Mouse (Mus musculus) layer of hippocampus, postnatal 36 days (tissue): ENCODE data around the gene Stac3. TPM values are rescaled to one million over a fixed set of nuclear protein-coding genes. Genes with fewer than 3 reads are reported as not detected.

Source experiments
- DNase-seq, 2 experiments: peaks; one replicate each; pipeline ENCODE4 v3.0.0; 2022
- total RNA-seq, 2 experiments: library from RNA; stranded (reverse); gene quantifications; 2 replicates each; pipeline ENCODE4 v1.2.3; 2021

The Stac3 gene
- 1 to 10 TPM; 3.0 to 3.7 TPM for total RNA-seq

- no peak for DNase-seq
These were observed at the start of gene Stac3 for GRCm38 (mm10) chr10:127500894-127501893. Gene Stac3 (plus strand): TSS chr10:127501686.

DNA sequence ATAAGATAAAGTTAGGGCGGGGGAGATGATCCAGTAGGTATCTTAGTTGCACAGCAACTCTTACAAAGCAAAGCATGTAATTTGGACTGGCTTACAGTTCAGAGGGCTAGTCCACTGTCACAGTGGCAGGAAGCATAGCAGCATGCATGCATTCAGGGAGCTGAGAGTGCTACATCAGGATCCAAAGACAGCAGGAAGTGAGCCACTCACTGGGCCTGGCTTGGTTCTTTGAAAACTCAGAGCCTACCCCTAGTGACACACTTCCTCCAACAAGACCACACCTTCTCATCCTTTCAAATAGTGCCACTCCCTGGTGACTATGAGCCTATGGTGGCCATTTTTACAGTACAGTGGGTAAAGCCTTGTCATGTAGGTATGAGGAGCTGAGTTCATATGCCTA is 47.8 kb upstream of the Stac3 start:
- DNase-seq, result no peak

DNA sequence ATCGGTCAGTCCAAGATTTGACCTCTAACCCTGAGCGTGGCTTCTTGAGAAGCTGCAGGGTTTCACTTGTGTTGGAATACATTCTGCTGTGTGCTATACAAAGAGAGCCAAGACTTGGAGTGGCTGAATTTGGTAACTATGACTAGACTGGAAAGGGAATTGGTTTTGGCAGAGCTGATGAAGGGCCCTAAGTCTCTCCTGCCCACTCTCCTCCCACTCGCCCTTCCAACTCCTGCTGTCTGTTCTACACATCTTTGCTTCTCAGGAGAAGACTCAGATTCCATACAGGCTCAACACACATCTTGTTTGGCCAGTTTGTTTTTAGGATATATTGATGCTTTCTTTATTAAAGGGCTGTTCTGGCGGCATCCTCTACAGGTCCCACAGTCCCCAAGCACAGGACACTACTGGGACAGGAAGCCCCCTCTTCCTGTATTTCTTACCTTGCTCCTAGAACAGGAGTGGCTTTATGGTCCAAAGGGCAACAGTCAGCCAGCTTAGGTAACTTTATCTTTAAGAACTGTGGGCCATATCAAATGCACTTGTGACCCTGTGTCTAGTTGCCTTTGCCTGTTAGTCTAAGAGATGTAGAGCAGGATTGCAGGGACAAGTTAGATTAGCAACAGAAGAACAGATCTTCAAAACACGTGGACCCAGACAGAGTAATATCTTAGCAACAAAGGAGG is 38.9 kb upstream of the Stac3 start:
- DNase-seq, result no peak

- DNase-seq, result no peak
These were observed 30.1 kb upstream of the Stac3 start for GRCm38 (mm10) chr10:127471281-127471988.

DNA sequence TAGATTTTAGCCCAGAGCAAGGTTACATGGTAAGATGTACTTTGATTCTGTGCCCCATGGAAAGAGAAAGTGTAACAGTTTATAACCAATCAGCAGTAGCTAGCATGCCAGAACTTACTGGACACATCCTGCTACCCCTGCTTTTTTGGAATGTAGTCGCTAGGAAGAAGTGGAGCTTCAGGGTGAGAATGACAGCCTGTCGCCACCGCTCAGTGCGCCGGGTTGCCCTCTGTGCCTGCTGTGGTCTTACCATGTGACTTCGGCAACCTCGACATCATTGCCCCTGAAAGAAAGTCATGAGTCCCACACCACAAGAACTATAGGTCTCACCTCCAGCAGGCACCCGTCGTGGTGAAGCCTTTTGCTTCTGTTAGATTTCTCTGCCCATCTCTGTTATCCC is 28.8 kb upstream of the Stac3 start:
- no peak for DNase-seq

DNA sequence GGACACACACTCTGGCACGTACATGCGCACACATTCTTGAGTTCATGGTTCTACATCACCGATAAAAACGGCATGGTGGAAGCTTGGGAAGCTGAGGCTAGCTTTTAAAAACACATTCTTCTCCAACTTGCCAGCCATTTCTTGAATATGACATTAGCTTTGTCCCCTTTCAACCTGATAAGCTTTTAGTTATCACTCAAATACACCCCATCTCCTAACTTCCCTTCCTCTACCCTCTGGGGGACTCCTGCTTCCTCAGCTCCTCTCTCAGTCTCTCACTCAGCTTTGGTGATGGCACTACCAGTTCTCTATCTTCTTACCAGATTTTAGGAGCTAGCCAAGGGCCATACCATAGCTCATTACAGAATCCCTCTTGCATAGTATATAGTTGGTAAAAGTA is 26.3 kb upstream of the Stac3 start:
- DNase-seq, result no peak

GRCm38 (mm10) chr10:127476541-127476940 is 24.9 kb upstream of the Stac3 start:
- no peak for DNase-seq

GRCm38 (mm10) chr10:127477301-127477700 is 24.2 kb upstream of the Stac3 start:
- no peak for DNase-seq

- no peak for DNase-seq
These were observed 22.4 kb upstream of the Stac3 start for GRCm38 (mm10) chr10:127479131-127479530.

GRCm38 (mm10) chr10:127480833-127481813 is 20.4 kb upstream of the Stac3 start:
- peak; percentile 57 to 59 for DNase-seq

DNA sequence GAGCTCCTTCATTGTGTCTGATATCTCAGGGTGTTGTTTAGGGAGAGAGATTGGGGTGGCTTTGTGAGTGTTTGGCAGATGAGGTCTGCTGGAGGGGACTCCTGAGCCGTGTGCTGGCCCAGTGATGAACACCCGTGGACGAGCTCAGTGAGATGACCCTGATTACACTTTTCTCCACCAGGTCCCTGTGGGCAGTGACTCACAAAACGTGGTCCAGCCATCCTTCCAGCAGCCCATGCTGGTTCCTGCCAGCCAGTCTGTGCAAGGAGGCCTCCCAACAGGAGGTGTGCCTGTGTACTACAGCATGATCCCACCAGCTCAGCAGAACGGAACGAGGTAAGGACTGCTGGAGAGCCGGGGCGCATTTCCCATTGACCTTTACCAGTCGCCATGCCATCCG is 16.3 kb upstream of the Stac3 start:
- no peak for DNase-seq

DNA sequence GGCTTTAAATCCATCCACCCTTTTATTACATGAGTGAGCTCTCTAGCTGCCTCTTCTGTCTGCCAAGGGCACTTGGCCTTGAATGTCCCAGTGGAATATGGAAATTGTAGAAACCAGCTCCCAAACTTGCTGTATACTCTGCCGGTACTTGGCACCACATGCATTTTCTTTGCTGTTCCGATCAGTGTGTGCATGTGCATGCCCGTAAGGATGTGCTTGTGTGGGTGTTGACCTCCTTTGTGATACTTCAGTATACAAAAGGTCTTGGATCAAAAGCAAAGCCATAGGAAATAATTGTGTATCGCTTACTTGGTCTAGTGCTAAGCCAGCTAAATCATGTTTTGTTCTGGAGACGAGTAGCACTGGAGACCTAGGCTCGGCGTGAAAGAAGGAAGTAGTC is 12.6 kb upstream of the Stac3 start:
- DNase-seq, result no peak

- no peak for DNase-seq
These were observed 11.0 kb upstream of the Stac3 start for GRCm38 (mm10) chr10:127490160-127491127.

GRCm38 (mm10) chr10:127491128-127491512 is 10.4 kb upstream of the Stac3 start:
- DNase-seq, result no peak

- DNase-seq, result no peak
These were observed 9.4 kb upstream of the Stac3 start for GRCm38 (mm10) chr10:127492118-127492517.

- no peak for DNase-seq
These were observed 5.3 kb upstream of the Stac3 start for GRCm38 (mm10) chr10:127496156-127496555.

DNA sequence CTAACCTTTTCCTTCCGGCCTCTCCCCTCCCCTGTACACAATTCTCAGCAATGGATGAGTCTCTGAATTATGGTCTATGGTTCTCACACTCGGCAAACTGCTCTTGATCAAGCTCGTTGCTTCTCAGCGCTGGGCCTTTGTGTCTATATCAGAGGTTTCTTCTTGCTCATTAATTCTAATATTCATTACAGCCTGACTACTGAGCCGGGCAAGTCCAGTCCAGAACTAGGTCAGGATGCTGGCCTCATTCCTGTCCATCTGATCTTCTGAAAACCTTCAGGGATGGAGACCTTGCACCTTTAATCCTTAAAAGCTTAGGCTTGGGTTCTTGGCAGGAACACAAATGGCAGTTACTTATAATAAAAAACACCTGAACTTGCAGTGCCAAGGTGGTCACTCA is 2.0 kb upstream of the Stac3 start:
- DNase-seq, result no peak

- no peak for DNase-seq
These were observed 1.4 kb upstream of the Stac3 start for GRCm38 (mm10) chr10:127500042-127500441.

- DNase-seq, result peak; percentile 68 to 69
These were observed 6.8 kb downstream of the Stac3 start for GRCm38 (mm10) chr10:127508239-127508638.

GRCm38 (mm10) chr10:127509051-127509836 is 7.8 kb downstream of the Stac3 start:
- DNase-seq, result peak; percentile 81 to 82
